Mouse (Mus musculus): ENCODE measurements around the gene Med16. TPM values are rescaled to one million over a fixed set of nuclear protein-coding genes. Genes with fewer than 3 reads are reported as not detected.
A peak's percentile ranks its signal among the peaks of the same experiment; 100 is the strongest.

Med16 gene
- polyA plus RNA-seq, 1 experiment from 2014 or later = 37.3 TPM

GRCm38 (mm10) chr10:79920958-79921535 lies 12.3 kb upstream of the Med16 start, which contains the start of gene R3hdm4:
TSS of gene R3hdm4 (minus strand) at chr10:79921208.
- 0 out of 2 replicates have a peak, but pooled peaks have one; percentile 8 for ATAC-seq
- H3K4me2 ChIP-seq (replicated peaks) = peak within 1 kb of the TSS; percentile 72
- H3K4me3 ChIP-seq (replicated peaks) = peak within 1 kb of the TSS; percentile 31
- H3K9ac ChIP-seq = peak within 1 kb of the TSS; percentile 23; the same call in 1 of the 2 replicates
- no peaks in the 10 kb centered on the region for H3K36me3 ChIP-seq
- H3K27me3 ChIP-seq (replicated peaks) = peaks cover 60% of the 10 kb centered on the region
- no peak within 1 kb of the TSS for H3K27ac ChIP-seq
- 4% methylated on average over 40 of the region's 41 CpGs for WGBS
- H3K9me3 ChIP-seq = no peaks in the 10 kb centered on the region
- H3K4me1 ChIP-seq (replicated peaks) = peaks cover 47% of the 10 kb centered on the region

- Histone ChIP-seq H3K4me2 (replicated peaks) (peak overlapping the region; percentile 72), H3K4me1 (replicated peaks) (peaks cover 46% of the 10 kb centered on the region), H3K9ac (no peak overlapping the region), H3K36me3 (no peaks in the 10 kb centered on the region), H3K4me3 (replicated peaks) (peak overlapping the region; percentile 31; the same call in 1 of the 2 replicates), H3K27me3 (replicated peaks) (peaks cover 60% of the 10 kb centered on the region), H3K27ac (no peak overlapping the region), H3K9me3 (no peaks in the 10 kb centered on the region)
- ATAC-seq = no peak
- WGBS = 27% methylated on average over 26 of the region's 26 CpGs
These were observed 11.6 kb upstream of the Med16 start for GRCm38 (mm10) chr10:79920056-79920890.

GRCm38 (mm10) chr10:79919251-79919849 lies 10.6 kb upstream of the Med16 start:
- WGBS = 4% methylated on average over 21 of the region's 21 CpGs
- Histone ChIP-seq H3K9me3 (no peaks in the 10 kb centered on the region), H3K27me3 (replicated peaks) (peaks cover 60% of the 10 kb centered on the region), H3K4me3 (replicated peaks) (0 out of 2 replicates have a peak overlapping the region, but pooled peaks have one; percentile 6), H3K9ac (no peak overlapping the region), H3K4me2 (replicated peaks) (peak overlapping the region; percentile 53), H3K4me1 (replicated peaks) (peaks cover 50% of the 10 kb centered on the region), H3K36me3 (no peaks in the 10 kb centered on the region), H3K27ac (no peak overlapping the region)
- ATAC-seq = no peak

- Histone ChIP-seq H3K27ac (no peak overlapping the region), H3K4me3 (replicated peaks) (peak overlapping the region; percentile 6), H3K27me3 (replicated peaks) (peaks cover 60% of the 10 kb centered on the region), H3K36me3 (no peaks in the 10 kb centered on the region), H3K4me1 (replicated peaks) (peaks cover 54% of the 10 kb centered on the region), H3K4me2 (replicated peaks) (peak overlapping the region; percentile 53), H3K9me3 (no peaks in the 10 kb centered on the region), H3K9ac (peak overlapping the region; percentile 20; the same call in 1 of the 2 replicates)
- 12% methylated on average over 34 of the region's 35 CpGs for WGBS
- no peak for ATAC-seq
These were observed 9.7 kb upstream of the Med16 start for GRCm38 (mm10) chr10:79918231-79919078.

GRCm38 (mm10) chr10:79917532-79918100 lies 8.9 kb upstream of the Med16 start:
- no peak for ATAC-seq
- WGBS = 69% methylated on average over 5 of the region's 5 CpGs
- Histone ChIP-seq H3K4me1 (replicated peaks) (peaks cover 55% of the 10 kb centered on the region), H3K27me3 (replicated peaks) (peaks cover 51% of the 10 kb centered on the region), H3K4me3 (replicated peaks) (peak overlapping the region; percentile 75), H3K9ac (no peak overlapping the region), H3K36me3 (no peaks in the 10 kb centered on the region), H3K9me3 (no peaks in the 10 kb centered on the region), H3K27ac (peak overlapping the region; percentile 77; the same call in 1 of the 2 replicates), H3K4me2 (replicated peaks) (peak overlapping the region; percentile 92)

GRCm38 (mm10) chr10:79916808-79917531 lies 8.2 kb upstream of the Med16 start, which contains the start of gene Kiss1r:
TSS of gene Kiss1r (plus strand) at chr10:79916971.
- peaks cover 59% of the 10 kb centered on the region for H3K4me1 ChIP-seq (replicated peaks)
- peak within 1 kb of the TSS; percentile 75 for H3K4me3 ChIP-seq (replicated peaks)
- H3K9ac ChIP-seq = peak within 1 kb of the TSS; percentile 97
- H3K36me3 ChIP-seq = 0 out of 2 replicates have a peak, but pooled peaks cover under 1% of the 10 kb centered on the region
- peak within 1 kb of the TSS; percentile 77 for H3K27ac ChIP-seq
- peak; percentile 84 for ATAC-seq
- peak within 1 kb of the TSS; percentile 92 for H3K4me2 ChIP-seq (replicated peaks)
- H3K9me3 ChIP-seq = no peaks in the 10 kb centered on the region
- H3K27me3 ChIP-seq (replicated peaks) = peaks cover 45% of the 10 kb centered on the region
- WGBS = 2% methylated on average over 42 of the region's 42 CpGs

- Histone ChIP-seq H3K4me1 (replicated peaks) (peaks cover 53% of the 10 kb centered on the region), H3K36me3 (peaks cover 8% of the 10 kb centered on the region), H3K4me2 (replicated peaks) (peak overlapping the region; percentile 92), H3K9ac (peak overlapping the region; percentile 97), H3K9me3 (no peaks in the 10 kb centered on the region), H3K27ac (0 out of 2 replicates have a peak overlapping the region, but pooled peaks have one; percentile 38), H3K4me3 (replicated peaks) (peak overlapping the region; percentile 75), H3K27me3 (replicated peaks) (peaks cover 36% of the 10 kb centered on the region)
- ATAC-seq = no peak
- 8% methylated on average over 8 of the region's 8 CpGs for WGBS
These were observed 7.4 kb upstream of the Med16 start for GRCm38 (mm10) chr10:79916081-79916480.

GRCm38 (mm10) chr10:79914948-79915596 lies 6.3 kb upstream of the Med16 start:
- peak overlapping the region; percentile 92 for H3K4me2 ChIP-seq (replicated peaks)
- H3K27ac ChIP-seq = no peak overlapping the region
- H3K9ac ChIP-seq = peak overlapping the region; percentile 0; the same call in 1 of the 2 replicates
- H3K9me3 ChIP-seq = no peaks in the 10 kb centered on the region
- peaks cover 10% of the 10 kb centered on the region for H3K36me3 ChIP-seq
- peaks cover 26% of the 10 kb centered on the region for H3K27me3 ChIP-seq (replicated peaks)
- no peak for ATAC-seq
- peaks cover 45% of the 10 kb centered on the region for H3K4me1 ChIP-seq (replicated peaks)
- WGBS = 59% methylated on average over 7 of the region's 7 CpGs
- H3K4me3 ChIP-seq (replicated peaks) = no peak overlapping the region

GRCm38 (mm10) chr10:79914131-79914947 lies 5.6 kb upstream of the Med16 start:
- WGBS = 71% methylated on average over 11 of the region's 11 CpGs
- Histone ChIP-seq H3K36me3 (peaks cover 10% of the 10 kb centered on the region), H3K4me1 (replicated peaks) (peaks cover 46% of the 10 kb centered on the region), H3K27ac (no peak overlapping the region), H3K9me3 (no peaks in the 10 kb centered on the region), H3K27me3 (replicated peaks) (peaks cover 20% of the 10 kb centered on the region), H3K4me2 (replicated peaks) (peak overlapping the region; percentile 92; the same call in 1 of the 2 replicates), H3K9ac (peak overlapping the region; percentile 20; the same call in 1 of the 2 replicates), H3K4me3 (replicated peaks) (no peak overlapping the region)
- ATAC-seq = no peak

GRCm38 (mm10) chr10:79912412-79912811 lies 3.7 kb upstream of the Med16 start:
- Histone ChIP-seq H3K4me2 (replicated peaks) (no peak overlapping the region), H3K4me3 (replicated peaks) (no peak overlapping the region), H3K27me3 (replicated peaks) (peaks cover under 1% of the 10 kb centered on the region; the same call in 1 of the 2 replicates), H3K9ac (no peak overlapping the region), H3K27ac (no peak overlapping the region), H3K9me3 (no peaks in the 10 kb centered on the region), H3K4me1 (replicated peaks) (peaks cover 37% of the 10 kb centered on the region), H3K36me3 (peaks cover 10% of the 10 kb centered on the region)
- ATAC-seq = no peak
- 64% methylated on average over 20 of the region's 20 CpGs for WGBS
